Mouse (Mus musculus) cortical plate, adult 2 months (tissue): ENCODE data around the gene Stx3.

ENCODE experiments used
- CTCF ChIP-seq: fragments of 200-500 bp; IDR thresholded peaks from 2 replicates; pipeline ENCODE4 v1.5.1; 2011; ENCODE audit warnings: mild to moderate bottlenecking, control low read depth, low read length; ENCODE audit not compliant: insufficient read depth; ENCODE audit errors: extremely low read depth
- POLR2A ChIP-seq: fragments of 200-500 bp; IDR thresholded peaks from 2 replicates; pipeline ENCODE4 v1.6.1; 2011; ENCODE audit warnings: mild to moderate bottlenecking, low read length, control low read depth; ENCODE audit not compliant: insufficient read depth; ENCODE audit errors: extremely low read depth

DNA sequence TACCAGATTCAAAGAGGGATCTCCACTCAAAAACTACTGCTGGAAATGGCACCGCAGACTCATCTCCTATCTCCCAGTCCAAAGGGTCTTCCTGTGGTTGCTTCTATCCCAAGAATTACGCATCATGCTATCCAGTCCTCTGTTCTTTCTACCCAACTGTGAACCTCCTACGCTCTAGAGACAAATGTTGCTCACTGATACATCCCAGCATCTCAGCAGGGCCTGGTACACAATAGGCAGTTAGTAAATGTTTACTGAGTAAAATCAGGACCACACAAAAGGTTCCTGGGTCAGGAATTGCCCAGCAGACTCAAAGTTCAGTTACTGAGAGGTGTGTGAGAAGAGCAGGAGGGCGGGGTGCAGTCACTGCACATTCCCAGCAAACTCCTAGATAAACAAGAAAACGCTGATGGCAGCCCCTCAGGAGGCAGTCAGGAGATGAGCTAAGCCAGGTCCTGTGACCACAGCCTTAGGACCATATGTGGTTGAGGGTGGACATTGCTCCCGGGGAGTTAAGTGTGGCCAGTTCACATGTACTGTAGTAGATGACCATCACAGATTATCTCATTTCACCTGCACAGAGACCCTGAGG is 4.4 kb downstream of the Stx3 start:
- TF ChIP-seq CTCF = no peak
- TF ChIP-seq POLR2A = no peak
